Mouse (Mus musculus): ENCODE data around the gene Tbccd1. TPM values are rescaled to one million over a fixed set of nuclear protein-coding genes. Genes with fewer than 3 reads are reported as not detected.

Tbccd1 gene
- polyA plus RNA-seq, 1 experiment from 2014 or later: 35.2 TPM

DNA sequence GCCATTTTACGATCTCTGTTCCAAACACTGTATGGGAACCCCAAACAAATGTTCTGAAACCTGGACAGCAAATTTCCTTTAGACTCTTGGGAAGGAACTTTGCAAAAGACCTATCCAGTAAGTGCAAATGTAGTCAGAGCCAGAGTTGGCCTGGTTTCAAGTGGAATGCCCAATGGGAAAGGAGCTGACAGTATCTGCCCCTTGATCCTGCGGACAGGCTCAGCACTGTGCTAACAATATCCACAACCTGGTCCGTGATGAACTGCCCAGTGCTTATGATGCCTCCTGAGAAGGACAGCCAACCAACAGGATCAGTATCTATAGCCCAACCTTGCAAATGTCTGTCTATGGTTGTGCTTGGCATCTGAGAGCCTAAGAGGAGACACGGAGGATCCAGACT lies 12.0 kb downstream of the Tbccd1 start:
- H3K27ac ChIP-seq (ENCODE audit: low read depth, low read length): no peak overlapping the region
- 91% methylated on average over 4 of the region's 4 CpGs for whole genome bisulfite sequencing

DNA sequence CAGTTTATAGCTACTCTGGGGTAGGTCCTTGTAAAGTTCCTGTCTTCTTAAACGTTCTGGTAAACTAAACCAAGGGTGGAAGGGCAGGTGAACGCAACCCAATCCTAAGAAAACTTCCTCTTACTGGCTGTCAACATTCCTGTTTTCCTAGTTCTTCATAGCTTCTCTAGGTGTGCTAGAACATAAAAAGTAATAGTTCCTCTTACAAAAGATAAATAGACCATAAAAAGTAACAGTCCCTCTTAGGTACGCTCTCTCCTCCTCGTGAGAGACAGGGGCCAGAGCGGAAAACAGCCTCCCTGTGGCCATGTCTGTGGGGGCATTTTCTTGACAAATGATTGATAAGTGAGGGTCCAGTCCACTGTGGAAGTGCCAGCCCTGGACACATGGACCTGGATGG lies 12.6 kb downstream of the Tbccd1 start:
- Histone ChIP-seq H3K4me1 (ENCODE audit: control insufficient read depth, insufficient read depth, low read length) (no peaks in the 10 kb centered on the region), H3K9ac (ENCODE audit: low read length) (peak overlapping the region; percentile 72), H3K27ac (ENCODE audit: low read depth, low read length) (no peak overlapping the region), H3K4me3 (ENCODE audit: low read depth, low read length) (peak overlapping the region; percentile 46; the same call in 1 of the 2 replicates), H3K9me3 (ENCODE audit: control insufficient read depth, low read length) (no peaks in the 10 kb centered on the region), H3K27me3 (ENCODE audit: control insufficient read depth, insufficient read depth, low read length) (no peaks in the 10 kb centered on the region), H3K36me3 (ENCODE audit: control insufficient read depth, insufficient read depth, low read length) (no peaks in the 10 kb centered on the region), H3K4me2 (ENCODE audit: low read depth) (peak overlapping the region; percentile 84)
- DNase-seq (ENCODE audit: low spot score) (no peak), ATAC-seq (ENCODE audit: insufficient read depth, low FRiP score, low TSS enrichment) (no peak)
- WGBS: 54% methylated on average over 5 of the region's 5 CpGs

More for the DNA sequence above, 12.0 kb downstream of the Tbccd1 start:
- Histone ChIP-seq H3K9ac (ENCODE audit: low read length) (no peak overlapping the region), H3K9me3 (ENCODE audit: control insufficient read depth, low read length) (no peaks in the 10 kb centered on the region), H3K27me3 (ENCODE audit: control insufficient read depth, insufficient read depth, low read length) (no peaks in the 10 kb centered on the region), H3K4me3 (ENCODE audit: low read depth, low read length) (no peak overlapping the region), H3K36me3 (ENCODE audit: control insufficient read depth, insufficient read depth, low read length) (no peaks in the 10 kb centered on the region), H3K4me2 (ENCODE audit: low read depth) (no peak overlapping the region), H3K4me1 (ENCODE audit: control insufficient read depth, insufficient read depth, low read length) (no peaks in the 10 kb centered on the region)
- ATAC-seq (ENCODE audit: insufficient read depth, low FRiP score, low TSS enrichment) (no peak), DNase-seq (ENCODE audit: low spot score) (no peak)

- H3K4me2 ChIP-seq (ENCODE audit: low read depth): peak overlapping the region; percentile 84
- H3K36me3 ChIP-seq (ENCODE audit: control insufficient read depth, insufficient read depth, low read length): no peaks in the 10 kb centered on the region
- ATAC-seq (ENCODE audit: insufficient read depth, low FRiP score, low TSS enrichment): peak; percentile 92
- 5% methylated on average over 26 of the region's 26 CpGs for WGBS
- H3K9me3 ChIP-seq (ENCODE audit: control insufficient read depth, low read length): no peaks in the 10 kb centered on the region
- H3K27ac ChIP-seq (ENCODE audit: low read depth, low read length): no peak overlapping the region
- H3K4me3 ChIP-seq (ENCODE audit: low read depth, low read length): peak overlapping the region; percentile 46
- peak; percentile 86 for DNase-seq (ENCODE audit: low spot score)
- no peaks in the 10 kb centered on the region for H3K27me3 ChIP-seq (ENCODE audit: control insufficient read depth, insufficient read depth, low read length)
- H3K4me1 ChIP-seq (ENCODE audit: control insufficient read depth, insufficient read depth, low read length): no peaks in the 10 kb centered on the region
- peak overlapping the region; percentile 72 for H3K9ac ChIP-seq (ENCODE audit: low read length)
Measured at GRCm38 (mm10) chr16:22844061-22844801, 13.2 kb downstream of the Tbccd1 start.

DNA sequence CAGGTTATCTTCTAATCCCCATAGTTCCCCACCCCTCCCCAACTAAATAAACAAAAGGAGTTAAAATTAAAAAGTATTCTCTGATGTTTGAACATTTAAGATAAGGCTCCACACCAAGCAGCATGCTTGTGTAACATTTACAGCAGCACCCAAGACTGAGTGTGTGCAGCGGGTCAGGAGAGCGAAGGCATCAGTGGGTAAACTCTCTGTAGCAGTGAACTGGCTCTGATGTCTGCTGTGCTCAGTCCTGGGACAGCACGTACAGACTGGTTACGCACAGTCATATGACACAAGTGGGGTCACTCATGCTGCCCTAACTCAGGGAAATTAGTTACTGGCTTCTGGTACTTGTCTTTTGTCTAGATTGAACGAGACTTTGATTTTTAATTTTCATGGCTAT lies 14.6 kb downstream of the Tbccd1 start:
- Histone ChIP-seq H3K9me3 (ENCODE audit: control insufficient read depth, low read length) (no peaks in the 10 kb centered on the region), H3K4me2 (ENCODE audit: low read depth) (no peak overlapping the region), H3K9ac (ENCODE audit: low read length) (no peak overlapping the region), H3K4me1 (ENCODE audit: control insufficient read depth, insufficient read depth, low read length) (no peaks in the 10 kb centered on the region), H3K4me3 (ENCODE audit: low read depth, low read length) (no peak overlapping the region), H3K27ac (ENCODE audit: low read depth, low read length) (no peak overlapping the region), H3K36me3 (ENCODE audit: control insufficient read depth, insufficient read depth, low read length) (no peaks in the 10 kb centered on the region), H3K27me3 (ENCODE audit: control insufficient read depth, insufficient read depth, low read length) (no peaks in the 10 kb centered on the region)
- 87% methylated on average over 5 of the region's 5 CpGs for WGBS
- ATAC-seq (ENCODE audit: insufficient read depth, low FRiP score, low TSS enrichment) (no peak), DNase-seq (ENCODE audit: low spot score) (no peak)

GRCm38 (mm10) chr16:22839146-22839857 lies 18.2 kb downstream of the Tbccd1 start:
- no peaks in the 10 kb centered on the region for H3K4me1 ChIP-seq (ENCODE audit: control insufficient read depth, insufficient read depth, low read length)
- no peaks in the 10 kb centered on the region for H3K27me3 ChIP-seq (ENCODE audit: control insufficient read depth, insufficient read depth, low read length)
- no peaks in the 10 kb centered on the region for H3K36me3 ChIP-seq (ENCODE audit: control insufficient read depth, insufficient read depth, low read length)
- H3K9me3 ChIP-seq (ENCODE audit: control insufficient read depth, low read length): no peaks in the 10 kb centered on the region
- ATAC-seq (ENCODE audit: insufficient read depth, low FRiP score, low TSS enrichment): no peak
- H3K4me2 ChIP-seq (ENCODE audit: low read depth): no peak overlapping the region
- 93% methylated on average over 3 of the region's 3 CpGs for WGBS
- no peak overlapping the region for H3K4me3 ChIP-seq (ENCODE audit: low read depth, low read length)
- DNase-seq (ENCODE audit: low spot score): no peak
- H3K9ac ChIP-seq (ENCODE audit: low read length): no peak overlapping the region
- H3K27ac ChIP-seq (ENCODE audit: low read depth, low read length): no peak overlapping the region

- Histone ChIP-seq H3K9me3 (ENCODE audit: control insufficient read depth, low read length) (no peaks in the 10 kb centered on the region), H3K9ac (ENCODE audit: low read length) (no peak overlapping the region), H3K4me2 (ENCODE audit: low read depth) (no peak overlapping the region), H3K27me3 (ENCODE audit: control insufficient read depth, insufficient read depth, low read length) (no peaks in the 10 kb centered on the region), H3K4me1 (ENCODE audit: control insufficient read depth, insufficient read depth, low read length) (no peaks in the 10 kb centered on the region), H3K27ac (ENCODE audit: low read depth, low read length) (no peak overlapping the region), H3K4me3 (ENCODE audit: low read depth, low read length) (no peak overlapping the region), H3K36me3 (ENCODE audit: control insufficient read depth, insufficient read depth, low read length) (peaks cover 5% of the 10 kb centered on the region)
- WGBS: 91% methylated on average over 3 of the region's 3 CpGs
- no peak for ATAC-seq (ENCODE audit: insufficient read depth, low FRiP score, low TSS enrichment)
- no peak for DNase-seq (ENCODE audit: low spot score)
Measured at GRCm38 (mm10) chr16:22832932-22833525, 24.4 kb downstream of the Tbccd1 start.

- H3K27me3 ChIP-seq (ENCODE audit: control insufficient read depth, insufficient read depth, low read length): no peaks in the 10 kb centered on the region
- H3K36me3 ChIP-seq (ENCODE audit: control insufficient read depth, insufficient read depth, low read length): peaks cover 2% of the 10 kb centered on the region; the same call in 1 of the 2 replicates
- H3K9ac ChIP-seq (ENCODE audit: low read length): no peak overlapping the region
- H3K9me3 ChIP-seq (ENCODE audit: control insufficient read depth, low read length): no peaks in the 10 kb centered on the region
- H3K4me2 ChIP-seq (ENCODE audit: low read depth): no peak overlapping the region
- no peak for ATAC-seq (ENCODE audit: insufficient read depth, low FRiP score, low TSS enrichment)
- no peak overlapping the region for H3K4me3 ChIP-seq (ENCODE audit: low read depth, low read length)
- no peak for DNase-seq (ENCODE audit: low spot score)
- WGBS: 64% methylated on average over 8 of the region's 8 CpGs
- no peaks in the 10 kb centered on the region for H3K4me1 ChIP-seq (ENCODE audit: control insufficient read depth, insufficient read depth, low read length)
- no peak overlapping the region for H3K27ac ChIP-seq (ENCODE audit: low read depth, low read length)
Measured at GRCm38 (mm10) chr16:22820731-22821130, 36.7 kb downstream of the Tbccd1 start.

DNA sequence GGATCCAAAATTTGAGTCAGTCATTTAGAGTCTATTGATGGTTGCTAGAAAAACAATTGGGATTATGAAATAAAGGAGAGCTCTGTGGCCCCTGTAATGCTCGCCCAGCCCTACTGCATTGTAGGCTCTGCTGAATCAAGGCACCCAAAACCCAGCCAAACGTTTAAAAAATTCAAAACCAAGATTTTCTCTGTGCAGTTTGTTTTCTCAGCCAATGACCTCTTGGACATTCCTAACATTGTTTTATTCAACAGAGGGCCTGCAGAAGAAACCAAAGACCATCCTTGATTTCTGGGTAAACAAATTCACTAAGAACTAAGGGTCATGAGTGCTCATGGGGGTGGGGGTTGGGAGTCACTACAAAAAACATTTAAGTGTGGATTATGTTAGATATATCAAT lies 46.0 kb downstream of the Tbccd1 start, which contains the start of gene Crygs:
TSS of gene Crygs (minus strand) at position 101 of the 400 bp plus-strand sequence.
- Histone ChIP-seq H3K4me1 (ENCODE audit: control insufficient read depth, insufficient read depth, low read length) (no peaks in the 10 kb centered on the region), H3K9ac (ENCODE audit: low read length) (no peak within 1 kb of the TSS), H3K27ac (ENCODE audit: low read depth, low read length) (no peak within 1 kb of the TSS), H3K9me3 (ENCODE audit: control insufficient read depth, low read length) (no peaks in the 10 kb centered on the region), H3K36me3 (ENCODE audit: control insufficient read depth, insufficient read depth, low read length) (peaks cover 4% of the 10 kb centered on the region; the same call in 1 of the 2 replicates), H3K4me2 (ENCODE audit: low read depth) (no peak within 1 kb of the TSS), H3K4me3 (ENCODE audit: low read depth, low read length) (no peak within 1 kb of the TSS), H3K27me3 (ENCODE audit: control insufficient read depth, insufficient read depth, low read length) (0 out of 2 replicates have a peak, but pooled peaks cover 2% of the 10 kb centered on the region)
- DNase-seq (ENCODE audit: low spot score) (no peak), ATAC-seq (ENCODE audit: insufficient read depth, low FRiP score, low TSS enrichment) (no peak)
- whole genome bisulfite sequencing: 85% methylated on average over 2 of the region's 2 CpGs
